Mouse (Mus musculus) urinary bladder, postnatal 14 days (tissue): ENCODE results near the gene Bcl11a.

Source experiments
- DNase-seq: peaks from one replicate; pipeline ENCODE4 v3.0.0; 2021; ENCODE audit warnings: low spot score

Gene Bcl11a

DNA sequence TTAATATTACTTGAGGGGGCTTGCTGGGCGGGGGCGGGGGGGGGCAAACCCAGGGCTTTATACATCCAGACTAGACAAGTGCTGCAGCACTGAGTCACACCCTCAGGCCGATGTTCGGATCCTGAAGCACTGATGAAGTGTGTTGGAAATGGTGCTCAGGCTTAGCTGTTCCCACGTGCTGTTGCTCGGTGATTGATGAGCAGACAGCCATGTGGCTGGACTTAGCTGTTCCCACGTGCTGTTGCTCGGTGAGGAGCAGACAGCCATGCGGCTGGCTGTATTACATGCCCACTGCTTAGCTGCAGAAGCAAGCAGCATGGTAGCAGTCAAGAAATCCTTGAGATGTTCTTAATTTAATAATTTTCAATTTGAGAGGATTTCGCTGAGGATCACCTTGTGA lies 75.2 kb downstream of the Bcl11a start:
- no peak for DNase-seq

DNA sequence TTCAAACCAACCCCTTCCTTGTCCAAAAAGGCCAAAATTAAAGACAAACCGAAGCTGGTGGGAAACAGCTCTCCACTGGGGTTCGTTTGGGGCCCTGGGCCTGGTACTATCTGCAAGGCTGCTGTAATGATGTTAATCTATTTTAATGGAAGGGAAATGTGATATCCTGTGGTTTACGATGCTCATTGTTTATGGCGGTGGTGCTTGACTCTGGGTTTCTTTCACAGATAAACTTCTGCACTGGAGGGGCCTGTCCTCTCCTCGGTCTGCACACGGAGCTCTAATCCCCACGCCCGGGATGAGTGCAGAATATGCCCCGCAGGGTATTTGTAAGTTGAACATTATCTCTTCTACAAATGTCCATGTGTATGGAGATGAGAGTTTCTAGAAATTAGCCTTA lies 80.2 kb downstream of the Bcl11a start:
- no peak for DNase-seq

DNA sequence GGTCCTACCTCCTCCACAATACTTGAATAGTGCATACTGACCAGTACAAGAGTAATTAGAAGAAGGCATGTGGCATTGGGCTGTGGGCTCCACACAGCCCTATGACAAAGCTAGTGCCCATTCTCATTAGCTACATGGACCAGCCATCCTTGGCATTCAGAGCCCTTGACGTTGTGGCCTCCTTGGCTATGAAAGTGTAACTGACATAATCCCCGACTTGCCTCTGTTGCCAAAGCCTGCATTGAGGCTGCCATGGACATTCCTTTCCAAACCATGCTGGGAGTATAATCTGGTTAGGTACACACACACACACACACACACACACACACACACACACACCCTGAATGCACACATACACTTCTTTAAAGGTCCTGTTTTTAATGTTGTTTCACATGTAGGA lies 81.8 kb downstream of the Bcl11a start:
- DNase-seq = no peak

DNA sequence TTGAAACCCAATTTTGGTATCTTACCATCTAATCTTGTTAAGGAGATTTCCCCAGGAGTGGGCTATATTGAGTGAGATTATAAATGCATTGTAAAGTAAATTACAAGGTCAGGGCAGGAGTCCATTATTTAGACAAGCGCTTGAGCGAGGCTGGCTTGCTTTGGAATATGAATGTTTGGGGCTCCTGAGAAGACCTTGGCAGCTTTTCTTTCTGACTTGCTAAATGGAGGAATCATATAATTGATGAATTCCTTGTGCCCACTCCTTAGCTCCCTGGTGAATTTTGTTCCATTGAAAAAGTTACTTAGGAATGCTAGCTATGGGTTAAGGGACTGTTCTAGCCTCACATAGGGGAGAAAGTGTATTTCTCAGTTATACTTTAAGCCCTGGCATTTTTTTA lies 83.6 kb downstream of the Bcl11a start:
- no peak for DNase-seq

DNA sequence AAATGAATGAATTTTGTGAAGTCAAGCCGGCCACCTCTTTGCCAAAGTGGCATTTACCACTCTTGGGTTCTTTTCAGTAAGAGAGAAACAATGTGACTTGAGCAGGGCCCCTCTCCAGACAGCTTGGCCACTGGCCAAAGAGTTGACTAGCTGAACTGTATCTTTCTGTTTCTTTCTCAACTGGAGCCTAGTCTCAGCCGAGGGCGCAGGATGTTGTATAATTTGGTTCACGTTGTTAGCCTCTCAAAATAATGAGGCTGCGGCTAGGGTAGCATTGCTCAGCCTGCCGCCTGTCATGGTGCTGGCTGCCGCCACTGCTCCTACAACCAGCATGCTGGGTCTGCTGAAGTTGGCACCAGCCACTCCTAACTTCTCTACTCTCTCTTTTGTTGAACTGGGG lies 84.2 kb downstream of the Bcl11a start:
- peak; percentile 18 for DNase-seq

DNA sequence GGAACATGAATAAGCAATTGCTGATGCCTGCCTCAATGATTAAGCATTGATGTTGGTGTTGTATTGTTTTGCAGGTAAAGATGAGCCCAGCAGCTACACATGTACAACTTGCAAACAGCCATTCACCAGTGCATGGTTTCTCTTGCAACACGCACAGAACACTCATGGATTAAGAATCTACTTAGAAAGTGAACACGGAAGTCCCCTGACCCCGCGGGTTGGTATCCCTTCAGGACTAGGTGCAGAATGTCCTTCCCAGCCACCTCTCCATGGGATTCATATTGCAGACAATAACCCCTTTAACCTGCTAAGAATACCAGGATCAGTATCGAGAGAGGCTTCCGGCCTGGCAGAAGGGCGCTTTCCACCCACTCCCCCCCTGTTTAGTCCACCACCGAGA lies 85.2 kb downstream of the Bcl11a start:
- DNase-seq = no peak

DNA sequence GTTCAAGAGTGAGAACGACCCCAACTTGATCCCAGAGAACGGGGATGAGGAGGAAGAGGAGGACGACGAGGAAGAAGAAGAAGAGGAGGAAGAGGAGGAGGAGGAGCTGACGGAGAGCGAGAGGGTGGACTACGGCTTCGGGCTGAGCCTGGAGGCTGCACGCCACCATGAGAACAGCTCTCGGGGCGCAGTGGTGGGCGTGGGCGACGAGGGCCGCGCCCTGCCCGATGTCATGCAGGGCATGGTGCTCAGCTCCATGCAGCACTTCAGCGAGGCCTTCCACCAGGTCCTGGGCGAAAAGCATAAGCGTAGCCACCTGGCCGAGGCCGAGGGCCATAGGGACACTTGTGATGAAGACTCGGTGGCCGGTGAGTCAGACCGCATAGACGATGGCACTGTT lies 86.2 kb downstream of the Bcl11a start:
- no peak for DNase-seq

DNA sequence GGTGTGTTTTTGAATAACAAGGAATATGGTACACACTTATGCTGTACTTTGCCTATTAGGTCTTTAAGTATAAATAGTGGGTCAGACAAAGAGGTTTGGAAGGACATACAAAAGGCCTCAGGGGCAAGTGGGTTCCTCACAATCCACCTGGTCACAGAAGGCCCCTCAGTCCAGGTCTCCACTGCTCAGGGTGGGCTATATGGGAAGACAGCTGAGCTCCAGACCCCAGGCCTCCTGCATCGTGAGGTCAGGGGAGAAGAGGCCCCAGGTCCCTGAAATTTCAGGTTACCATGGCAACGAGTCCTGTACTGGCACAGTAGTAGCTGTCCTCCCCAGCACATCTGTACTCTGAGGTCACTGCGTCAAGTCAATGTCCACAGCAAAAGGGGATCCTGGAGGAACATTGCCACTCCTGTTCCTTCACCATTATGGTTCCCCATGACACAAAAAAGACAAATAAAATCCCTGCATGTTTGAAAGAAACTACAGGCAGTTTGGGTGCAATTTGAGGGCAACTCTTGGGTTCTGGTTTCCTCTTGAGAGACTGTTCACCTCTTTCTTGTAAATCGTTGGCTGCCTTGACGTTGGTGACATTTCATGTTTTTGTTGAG lies 93.9 kb downstream of the Bcl11a start:
- DNase-seq = no peak

DNA sequence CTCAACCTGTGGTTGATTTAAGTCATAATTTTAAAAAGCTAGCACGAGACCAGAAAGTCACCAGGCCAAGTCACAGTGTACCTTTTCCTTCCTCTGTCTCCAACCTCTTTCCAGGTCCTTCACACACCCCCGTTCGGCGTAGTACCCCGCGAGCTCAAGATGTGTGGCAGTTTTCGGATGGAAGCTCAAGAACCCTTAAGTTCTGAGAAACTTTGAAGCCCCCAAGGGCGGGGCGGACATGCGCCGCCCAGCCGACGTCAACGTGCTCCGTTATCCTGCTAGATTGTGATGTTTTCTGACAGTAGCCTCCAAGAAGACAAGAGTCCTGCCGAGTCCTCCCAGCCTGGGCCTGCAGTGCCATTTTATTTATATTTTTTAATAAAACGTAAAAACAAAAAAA lies 94.7 kb downstream of the Bcl11a start:
- DNase-seq = no peak

DNA sequence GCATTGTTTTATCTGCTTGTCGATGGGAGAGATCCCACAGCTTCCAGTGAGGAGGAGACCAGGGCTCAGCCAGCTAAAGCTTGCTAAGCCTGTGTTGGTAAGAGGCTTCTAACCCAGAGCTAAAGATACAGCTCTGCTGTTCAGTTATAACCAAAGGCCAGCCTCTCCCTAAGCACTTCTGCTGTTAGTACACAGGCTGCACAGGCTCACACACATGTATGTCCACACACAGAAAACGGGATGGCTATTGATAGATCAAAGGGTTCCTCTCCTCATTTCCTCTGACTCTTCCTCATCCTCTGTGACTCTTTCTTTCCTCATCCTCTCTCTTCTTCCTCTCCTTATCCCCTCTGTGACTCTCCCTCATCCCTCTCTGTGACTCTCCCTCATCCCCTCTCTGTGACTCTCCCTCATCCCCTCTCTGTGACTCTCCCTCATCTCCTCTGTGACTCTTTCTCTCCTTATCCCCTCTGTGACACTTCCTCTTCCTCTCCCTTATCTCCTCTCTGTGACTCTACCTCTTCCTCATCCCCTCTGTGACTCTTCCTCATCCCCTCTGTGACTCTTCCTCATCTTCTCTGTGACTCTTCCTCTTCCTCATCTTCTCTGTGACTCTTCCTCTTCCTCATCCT lies 96.4 kb downstream of the Bcl11a start:
- no peak for DNase-seq

DNA sequence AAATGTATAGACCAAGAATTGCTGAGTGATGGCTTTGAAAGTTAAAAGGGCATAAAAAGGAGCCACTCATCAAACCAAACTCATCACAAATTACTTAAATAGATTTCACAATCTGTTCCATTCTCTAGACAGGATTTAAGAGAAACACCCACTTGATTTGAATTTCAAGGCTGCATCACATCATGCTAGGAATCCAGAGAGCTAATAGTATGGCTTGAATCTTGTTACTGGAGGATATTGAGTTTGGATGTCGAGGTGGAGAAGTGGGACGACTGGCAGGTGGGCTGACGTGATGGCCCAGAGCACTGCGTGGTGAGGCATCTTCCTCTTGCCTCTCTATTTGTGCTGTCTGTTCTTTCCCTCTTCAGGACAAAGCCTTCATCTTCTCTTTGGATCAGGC lies 99.6 kb downstream of the Bcl11a start:
- no peak for DNase-seq

DNA sequence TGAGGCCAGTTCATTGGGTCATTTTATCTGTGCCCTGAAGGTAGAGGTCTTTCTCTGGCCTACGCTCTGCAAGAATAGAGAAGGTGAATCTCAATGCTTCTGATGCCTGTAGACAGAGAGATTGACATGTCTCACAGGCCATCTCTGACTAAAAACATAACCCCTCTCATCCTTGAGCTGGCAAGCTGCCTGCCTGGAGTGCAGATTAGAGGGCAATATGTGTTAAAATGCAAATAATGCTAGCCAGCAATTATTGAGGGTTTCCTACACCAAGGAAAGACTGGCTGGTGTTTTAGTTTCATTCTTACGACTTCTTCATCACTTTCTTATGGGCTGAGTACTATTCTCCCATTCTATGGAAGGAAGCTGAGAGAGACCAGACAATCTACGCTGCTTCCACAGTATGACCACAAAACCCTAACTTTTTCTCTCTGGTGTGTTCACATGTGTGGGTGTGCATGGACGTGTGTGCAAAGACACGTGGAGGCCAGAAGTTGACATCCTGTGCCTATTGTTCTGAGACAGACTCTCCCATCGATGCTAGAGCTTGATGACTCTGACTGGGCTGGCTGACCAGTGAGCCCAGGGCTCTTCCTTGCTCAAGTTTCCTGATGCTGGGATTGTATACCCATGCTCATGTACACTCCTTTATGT lies 101.1 kb downstream of the Bcl11a start:
- no peak for DNase-seq

DNA sequence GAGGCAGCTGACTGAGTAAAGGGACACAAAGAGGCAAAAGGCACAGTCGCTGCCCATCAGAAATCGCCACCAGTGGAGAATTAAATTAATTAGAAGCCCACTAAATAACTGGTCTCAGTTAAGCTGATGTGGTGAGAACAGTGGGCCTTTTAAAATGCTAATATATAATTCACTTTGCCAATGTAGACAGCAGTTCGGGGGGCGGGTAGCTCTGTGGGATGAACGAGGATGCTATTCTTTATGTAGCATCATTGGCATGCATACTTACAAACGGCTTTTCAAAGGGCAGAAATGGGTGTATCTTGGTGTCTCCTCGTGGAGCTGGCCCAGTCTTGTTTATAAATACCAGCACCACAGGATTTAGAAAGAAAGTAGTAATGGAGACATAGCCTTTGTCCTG lies 102.2 kb downstream of the Bcl11a start:
- no peak for DNase-seq

DNA sequence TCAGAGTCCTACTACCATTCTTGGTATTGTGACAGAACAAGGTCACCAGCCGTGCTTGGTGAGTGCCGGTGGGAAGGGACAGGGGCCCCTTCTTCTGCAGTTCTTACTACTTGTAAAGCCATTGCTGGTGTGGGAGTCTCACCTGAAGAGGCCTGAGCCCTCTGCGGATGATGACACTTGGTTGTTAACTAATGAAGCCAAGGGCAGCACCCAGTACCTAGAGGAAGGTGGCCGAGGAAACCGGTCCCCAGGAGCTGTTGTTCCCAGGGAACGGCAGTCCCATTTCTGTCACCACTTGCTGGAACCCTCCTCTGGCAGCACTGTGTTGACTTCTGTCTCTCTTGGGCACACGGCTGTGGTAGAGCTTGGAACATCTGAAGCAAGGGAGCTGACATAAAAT lies 105.6 kb downstream of the Bcl11a start:
- DNase-seq = no peak

DNA sequence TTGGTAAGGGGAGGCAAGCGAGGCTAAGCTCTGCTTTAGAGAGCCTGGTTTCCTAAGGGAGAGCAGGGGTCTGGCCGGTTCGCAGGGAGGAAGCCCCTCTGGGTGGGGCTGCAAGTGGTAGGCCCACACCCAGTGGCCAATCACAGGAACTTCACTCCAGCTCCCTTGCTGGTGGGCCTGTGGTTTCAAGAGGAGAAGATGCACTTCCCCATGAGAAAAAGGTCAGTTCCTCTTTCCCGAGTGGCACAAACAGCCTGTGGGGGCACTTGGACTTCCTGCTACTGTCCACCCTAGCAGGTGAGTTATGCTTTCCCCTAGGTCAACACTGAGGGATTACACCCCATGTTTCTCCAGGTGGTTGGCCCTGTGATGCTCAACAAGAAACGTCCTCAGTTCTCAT lies 107.1 kb downstream of the Bcl11a start:
- no peak for DNase-seq

DNA sequence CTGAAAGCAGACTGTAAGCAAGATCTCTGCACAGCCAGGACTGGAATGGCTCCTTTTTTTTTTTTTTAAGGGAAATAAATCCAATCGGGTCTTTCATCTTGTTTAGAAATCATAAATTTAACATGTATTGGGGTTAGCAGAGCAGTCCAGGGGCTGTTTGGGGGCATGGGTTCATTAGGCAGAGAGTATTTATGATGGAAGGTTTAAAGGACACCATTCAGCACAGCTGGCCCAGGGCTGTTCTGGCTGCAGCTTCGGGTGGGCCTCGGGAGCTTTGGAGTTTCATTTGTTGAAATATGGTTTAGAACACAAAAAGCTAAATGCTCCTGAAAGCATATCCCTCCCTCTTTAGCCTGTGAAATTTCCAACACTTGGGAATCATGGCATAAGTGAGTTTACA lies 112.6 kb downstream of the Bcl11a start:
- DNase-seq = no peak

DNA sequence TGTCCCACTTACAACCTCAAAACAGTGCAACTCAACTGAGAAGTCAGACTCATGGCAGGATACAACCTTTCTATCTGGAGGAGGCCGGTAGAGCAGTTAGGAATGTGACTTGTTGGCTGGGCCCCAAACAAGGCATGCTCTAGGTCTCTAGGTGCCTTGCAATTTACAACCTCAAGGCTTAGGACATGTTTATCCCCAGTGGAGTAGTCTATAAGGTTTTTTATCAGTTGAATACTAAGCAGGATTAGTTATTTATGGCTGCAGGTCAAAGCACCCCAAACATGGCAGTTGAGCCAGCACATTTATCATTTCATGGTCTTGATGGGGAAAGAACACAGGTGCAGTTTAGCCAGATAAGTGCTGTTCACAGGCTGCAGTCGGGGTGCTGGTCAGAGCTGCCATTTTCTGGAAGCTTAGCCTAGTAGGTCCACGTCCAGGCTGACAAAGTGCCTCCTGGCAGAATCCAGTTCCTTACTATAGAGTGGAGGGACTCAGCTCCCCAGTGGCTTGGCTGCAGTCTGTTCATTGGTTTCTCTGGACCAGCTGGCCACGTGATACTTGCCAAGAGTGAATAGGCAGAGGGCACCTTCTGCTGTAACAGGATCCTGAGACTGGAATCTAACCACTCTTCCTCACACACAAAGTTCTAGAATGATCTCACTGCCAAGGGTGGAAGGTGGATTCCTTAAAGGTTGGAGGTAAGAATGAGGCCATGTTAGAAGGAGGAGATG lies 118.8 kb downstream of the Bcl11a start:
- DNase-seq = no peak

DNA sequence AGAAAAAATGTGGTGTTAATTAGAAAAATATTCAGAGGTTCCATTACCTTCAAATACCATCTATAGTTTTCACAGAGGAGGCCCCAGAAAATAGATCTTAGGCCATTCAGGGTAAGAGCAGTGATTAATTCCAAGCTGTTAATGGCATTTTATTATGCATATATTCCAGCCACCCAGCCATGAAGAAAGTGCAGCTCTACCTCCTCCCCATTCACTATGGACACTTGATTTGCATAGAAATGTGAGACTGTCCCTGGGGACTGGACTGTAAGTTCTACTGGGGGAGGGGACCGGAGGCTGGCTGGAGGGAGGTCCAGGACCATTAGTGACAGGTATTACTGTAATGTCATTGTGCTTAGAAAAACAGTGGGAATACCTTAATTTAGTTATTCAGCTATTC lies 119.6 kb downstream of the Bcl11a start:
- no peak for DNase-seq

DNA sequence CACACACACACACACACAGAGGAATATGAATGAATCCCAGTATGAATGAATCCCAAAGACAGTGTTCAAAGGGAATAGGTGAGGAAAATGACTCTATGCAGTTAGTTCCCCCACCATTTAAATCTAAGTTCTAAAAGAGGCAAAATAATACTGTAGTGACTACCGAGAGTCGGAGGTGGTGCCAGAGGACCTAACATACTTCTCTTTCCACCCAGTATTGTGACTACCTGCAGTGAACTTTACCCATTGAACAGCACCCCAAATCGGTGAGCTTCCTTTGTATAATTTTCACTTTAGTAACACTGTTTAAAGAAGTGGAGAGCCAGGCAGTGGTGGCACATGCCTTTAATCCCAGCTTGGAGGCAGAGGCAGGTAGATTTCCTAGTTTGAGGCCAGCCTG lies 121.7 kb downstream of the Bcl11a start:
- no peak for DNase-seq

DNA sequence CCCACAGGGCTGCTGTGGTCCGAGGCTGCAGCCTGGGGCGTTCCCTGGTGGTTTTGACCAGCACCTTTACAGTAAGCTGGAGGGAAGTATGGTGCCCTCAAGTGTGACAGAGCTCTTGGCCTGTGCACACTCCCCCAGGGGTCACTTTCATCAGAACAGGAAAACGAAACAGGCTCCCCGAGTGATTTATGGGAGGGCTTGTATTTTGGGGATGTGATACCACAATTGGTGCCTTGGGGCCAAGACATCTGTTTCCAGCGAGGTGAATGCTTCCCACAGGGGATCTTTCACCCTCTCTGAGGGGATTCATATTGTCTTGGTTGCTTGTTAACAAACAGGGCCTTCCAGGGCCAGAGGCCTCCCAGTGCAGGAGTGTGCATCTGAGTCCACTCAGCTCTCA lies 122.5 kb downstream of the Bcl11a start:
- no peak for DNase-seq

DNA sequence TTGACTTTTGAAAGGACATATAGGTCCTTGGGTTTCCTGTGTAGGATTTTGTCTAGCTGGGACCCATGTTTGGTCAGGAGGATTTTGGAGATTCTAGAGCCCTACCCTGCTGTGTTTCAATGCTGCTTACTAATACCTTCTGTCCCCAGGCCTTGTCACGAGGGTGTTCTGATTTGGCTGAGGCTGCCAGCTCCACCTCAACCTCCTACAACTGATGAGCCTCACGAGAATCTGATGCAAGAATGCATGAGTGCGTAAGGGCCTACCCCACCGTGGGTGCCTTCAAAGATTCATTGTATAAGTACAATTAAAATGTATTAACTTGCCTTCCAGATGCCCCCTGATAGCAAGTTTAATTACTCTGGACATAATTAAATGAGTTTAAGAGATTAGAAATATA lies 123.4 kb downstream of the Bcl11a start:
- DNase-seq = no peak

DNA sequence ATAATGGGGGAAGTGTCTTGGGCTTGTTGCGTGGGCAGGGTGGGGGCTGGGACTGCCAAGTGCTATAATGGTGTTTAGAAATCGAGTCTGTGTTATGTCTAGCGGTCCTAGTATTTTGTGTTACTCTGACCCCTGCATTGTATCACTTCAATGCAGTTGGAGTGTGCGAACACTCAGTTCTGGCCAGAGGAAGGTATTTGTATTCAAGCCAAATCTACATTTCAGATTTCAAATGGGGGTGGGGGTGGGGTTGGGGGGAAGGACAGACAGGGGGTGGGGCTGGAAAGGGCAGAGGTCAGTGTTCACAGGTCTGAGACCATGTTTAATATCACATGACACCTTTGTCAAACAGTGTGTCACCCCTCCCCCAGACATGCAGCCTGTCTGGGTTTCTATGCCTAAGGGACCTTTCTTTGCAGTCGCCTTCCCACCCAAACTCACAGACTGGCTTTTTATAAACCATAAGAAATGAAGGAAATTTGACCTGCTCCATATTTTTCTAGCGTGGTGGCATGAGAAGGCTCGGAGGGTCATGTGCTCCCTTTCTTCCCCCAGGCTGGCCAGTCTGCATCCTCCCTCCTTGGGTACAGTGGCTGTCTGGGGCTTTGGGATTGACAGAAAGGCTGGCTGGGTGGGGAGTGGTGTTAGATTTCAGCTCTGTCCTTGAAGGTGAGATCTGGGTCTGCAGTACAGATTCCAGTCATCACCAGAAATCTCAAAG lies 124.9 kb downstream of the Bcl11a start:
- no peak for DNase-seq

DNA sequence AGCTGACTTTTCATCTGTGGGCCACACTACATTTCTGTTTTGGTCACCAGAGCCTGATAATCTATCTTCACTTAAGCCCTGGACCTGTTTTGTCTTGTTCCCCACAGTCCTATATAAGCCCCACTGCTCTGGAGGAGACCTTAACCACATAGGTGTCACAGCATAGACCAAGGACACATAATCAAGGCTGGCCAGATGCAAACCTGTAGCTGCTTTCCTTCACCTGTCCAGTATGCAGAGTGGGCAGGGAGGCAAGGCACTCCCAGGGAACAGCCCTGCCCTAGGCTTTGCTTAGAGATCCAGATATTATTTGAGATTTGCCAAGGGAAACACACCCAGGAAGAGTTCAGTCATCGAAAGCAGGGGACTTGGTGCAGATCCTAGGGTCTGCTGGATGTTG lies 125.6 kb downstream of the Bcl11a start:
- no peak for DNase-seq
